Mouse (Mus musculus): Measurements from ENCODE around the gene Coil. TPM values are rescaled to one million over a fixed set of nuclear protein-coding genes. Genes with fewer than 3 reads are reported as not detected.

Gene Coil
- total RNA-seq, 2 experiments from 2014 or later = 17.5 to 19.4 TPM

Other genes with a start within 250 kb of the Coil start
- gene Akap1, start 105.7 kb upstream of the Coil start, total RNA-seq (2021) = 10 to 100 TPM; 38.1 to 40.0 TPM
- 10 to 100 TPM; 12.9 to 13.1 TPM for gene Scpep1, start 14.8 kb upstream of the Coil start, total RNA-seq (2021)
- not detected for gene Elobl, start 3.3 kb upstream of the Coil start, total RNA-seq (2021)
- 1 to 10 TPM; 3.4 to 4.5 TPM for gene Trim25, start 29.1 kb downstream of the Coil start, total RNA-seq (2021)
- gene Dgke, start 96.6 kb downstream of the Coil start, total RNA-seq (2021) = 10 to 100 TPM; 44.1 to 44.9 TPM
- gene Gm525, start 103.6 kb downstream of the Coil start, total RNA-seq (2021) = not detected

Data from layer of hippocampus, postnatal 36 days (tissue).